29 mouse cellular contexts compared by ENCODE assay signal in the genomic region with DNA sequence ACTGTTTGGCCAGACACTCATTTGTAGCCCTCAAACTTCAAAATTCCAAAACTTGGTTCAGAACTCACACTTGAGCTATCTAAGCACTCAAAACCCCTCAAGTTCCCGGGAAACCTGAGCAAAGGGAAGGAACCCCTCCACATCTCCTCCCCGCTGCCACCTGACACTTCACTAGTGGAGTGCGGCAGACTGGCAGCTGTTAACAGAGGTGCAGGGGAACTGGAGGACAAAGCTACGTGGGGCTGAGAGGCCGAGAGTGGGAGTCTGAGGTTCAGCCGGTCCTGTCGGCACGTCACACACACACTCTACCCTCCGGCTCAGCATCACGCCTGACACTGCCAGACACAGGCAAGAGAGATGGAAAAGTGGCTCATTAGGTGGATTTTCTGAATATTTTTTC. TPM values are rescaled to one million over a fixed set of nuclear protein-coding genes. Genes with fewer than 3 reads are reported as not detected.
DNase-seq lines count a peak whose midpoint lies in the region; ATAC-seq and TF ChIP-seq lines count a peak whose summit lies in the region.
"Had no signal": no experiment of that assay in that cellular context is flagged by ENCODE, and none has a peak within 500 bp of the region (broad histone marks: within the 10 kb centered on the region; RNA-seq: fewer than 3 reads in every experiment).

No protein-coding gene starts in this region.

- peak overlapping the region; percentile 37 for H3K4me2 ChIP-seq in heart, embryonic 15.5 days
- no peak overlapping the region for H3K4me2 ChIP-seq in liver, embryonic 15.5 days
- no peak overlapping the region for H3K4me2 ChIP-seq in liver, postnatal 0 days (ENCODE audit: low read depth, low read length)
- H3K4me2 ChIP-seq in lung, embryonic 16.5 days (ENCODE audit: low read depth, low read length): peak overlapping the region; percentile 26
- no peak overlapping the region for H3K4me2 ChIP-seq in forebrain, embryonic 15.5 days (replicated peaks)
- H3K4me2 ChIP-seq: forebrain, embryonic 12.5 days; midbrain, embryonic 15.5 days had no signal

- no peak overlapping the region for H3K4me3 ChIP-seq in heart, embryonic 15.5 days
- H3K4me3 ChIP-seq in liver, embryonic 15.5 days (replicated peaks): no peak overlapping the region
- H3K4me3 ChIP-seq in liver, postnatal 0 days (ENCODE audit: low read depth, low read length): no peak overlapping the region
- no peak overlapping the region for H3K4me3 ChIP-seq in lung, embryonic 16.5 days (ENCODE audit: low read length)
- H3K4me3 ChIP-seq in forebrain, embryonic 15.5 days: no peak overlapping the region
- H3K4me3 ChIP-seq: embryonic facial prominence, embryonic 10.5 days; forebrain, embryonic 12.5 days; left cerebral cortex, adult 2 months; midbrain, embryonic 15.5 days; myocyte had no signal

- TF ChIP-seq CTCF in liver, postnatal 0 days (IDR thresholded peaks at IDR 0.05; ENCODE audit: low read depth): no peak

- no peak overlapping the region for H3K9ac ChIP-seq in heart, embryonic 15.5 days
- no peak overlapping the region for H3K9ac ChIP-seq in liver, embryonic 15.5 days
- H3K9ac ChIP-seq in liver, postnatal 0 days (replicated peaks): no peak overlapping the region
- no peak overlapping the region for H3K9ac ChIP-seq in lung, embryonic 16.5 days (ENCODE audit: low read length)
- H3K9ac ChIP-seq in forebrain, embryonic 15.5 days (replicated peaks): no peak overlapping the region
- H3K9ac ChIP-seq: forebrain, embryonic 12.5 days; midbrain, embryonic 15.5 days had no signal

- DNase-seq in heart, postnatal 36 days: no peak
- no peak for DNase-seq in liver, postnatal 0 days
- peak; percentile 43 for DNase-seq in lung, postnatal 36 days
- DNase-seq: cerebellum, adult 8-10 months; gastrocnemius, postnatal 10 days; heart, postnatal 14 days; kidney, adult 11 months; kidney, postnatal 14 days; left cerebral cortex, postnatal 4 days; right cerebral cortex, postnatal 14 days; spleen, adult 18-20 months; thymus, adult 18-20 months; thymus, postnatal 4 days had no signal

- no peaks in the 10 kb centered on the region for H3K27me3 ChIP-seq in heart, embryonic 15.5 days
- H3K27me3 ChIP-seq in liver, embryonic 15.5 days: no peaks in the 10 kb centered on the region
- no peaks in the 10 kb centered on the region for H3K27me3 ChIP-seq in liver, postnatal 0 days (ENCODE audit: insufficient read depth, low read length)
- no peaks in the 10 kb centered on the region for H3K27me3 ChIP-seq in lung, embryonic 16.5 days (ENCODE audit: control insufficient read depth, insufficient read depth, low read depth, low read length)
- H3K27me3 ChIP-seq in forebrain, embryonic 15.5 days: no peaks in the 10 kb centered on the region
- H3K27me3 ChIP-seq: forebrain, embryonic 12.5 days; midbrain, embryonic 15.5 days had no signal

- peak; percentile 37; the same call in 1 of the 2 replicates for ATAC-seq in heart, embryonic 15.5 days (replicated peaks; ENCODE audit: insufficient number of reproducible peaks, insufficient read depth, low FRiP score, low read depth)
- no peak for ATAC-seq in liver, embryonic 15.5 days (ENCODE audit: insufficient read depth)
- no peak for ATAC-seq in liver, postnatal 0 days
- ATAC-seq in lung, embryonic 16.5 days (ENCODE audit: low read depth): peak; percentile 86
- ATAC-seq in forebrain, embryonic 15.5 days (replicated peaks): no peak
- ATAC-seq: midbrain, embryonic 15.5 days had no signal

- H3K9me3 ChIP-seq in heart, embryonic 15.5 days (replicated peaks): no peaks in the 10 kb centered on the region
- no peaks in the 10 kb centered on the region for H3K9me3 ChIP-seq in liver, embryonic 15.5 days (replicated peaks)
- no peaks in the 10 kb centered on the region for H3K9me3 ChIP-seq in liver, postnatal 0 days (ENCODE audit: low read length)
- no peaks in the 10 kb centered on the region for H3K9me3 ChIP-seq in lung, embryonic 16.5 days (ENCODE audit: control insufficient read depth, low read length)
- H3K9me3 ChIP-seq in forebrain, embryonic 15.5 days: no peaks in the 10 kb centered on the region
- H3K9me3 ChIP-seq: embryonic facial prominence, embryonic 10.5 days; forebrain, embryonic 12.5 days; midbrain, embryonic 15.5 days had no signal

- H3K36me3 ChIP-seq in heart, embryonic 15.5 days: peaks cover 38% of the 10 kb centered on the region
- H3K36me3 ChIP-seq in liver, embryonic 15.5 days (replicated peaks): peaks cover 92% of the 10 kb centered on the region
- H3K36me3 ChIP-seq in liver, postnatal 0 days (replicated peaks; ENCODE audit: insufficient read depth, low read length): peaks cover 61% of the 10 kb centered on the region
- peaks cover 30% of the 10 kb centered on the region for H3K36me3 ChIP-seq in lung, embryonic 16.5 days (ENCODE audit: control insufficient read depth, insufficient read depth, low read length)
- H3K36me3 ChIP-seq in forebrain, embryonic 15.5 days: peaks cover 27% of the 10 kb centered on the region; the same call in 1 of the 2 replicates

- WGBS in heart, embryonic 15.5 days: 33% methylated on average over 10 of the region's 10 CpGs
- 83% methylated on average over 10 of the region's 10 CpGs for WGBS in liver, embryonic 15.5 days (ENCODE audit: insufficient replicate concordance)
- WGBS in liver, postnatal 0 days (ENCODE audit: insufficient replicate concordance): 92% methylated on average over 10 of the region's 10 CpGs
- WGBS in lung, embryonic 16.5 days: 40% methylated on average over 10 of the region's 10 CpGs
- 82% methylated on average over 10 of the region's 10 CpGs for WGBS in forebrain, embryonic 15.5 days

- H3K4me1 ChIP-seq in heart, embryonic 15.5 days (replicated peaks): peaks cover 62% of the 10 kb centered on the region
- peaks cover 65% of the 10 kb centered on the region for H3K4me1 ChIP-seq in liver, embryonic 15.5 days (replicated peaks)
- H3K4me1 ChIP-seq in liver, postnatal 0 days (ENCODE audit: insufficient read depth): peaks cover 48% of the 10 kb centered on the region
- peaks cover 24% of the 10 kb centered on the region for H3K4me1 ChIP-seq in lung, embryonic 16.5 days (replicated peaks; ENCODE audit: control insufficient read depth, insufficient read depth, low read length)
- no peaks in the 10 kb centered on the region for H3K4me1 ChIP-seq in forebrain, embryonic 15.5 days

- TF ChIP-seq EP300 in liver, postnatal 0 days (IDR thresholded peaks at IDR 0.05; ENCODE audit: low read depth): no peak

- intact Hi-C loops in heart, postnatal 36 days (cut with DNase I): no loop called here

- H3K27ac ChIP-seq in heart, embryonic 15.5 days: peak overlapping the region; percentile 52
- 0 out of 2 replicates have a peak overlapping the region, but pooled peaks have one; percentile 24 for H3K27ac ChIP-seq in liver, embryonic 15.5 days (replicated peaks)
- no peak overlapping the region for H3K27ac ChIP-seq in liver, postnatal 0 days (ENCODE audit: low read depth)
- H3K27ac ChIP-seq in lung, embryonic 16.5 days (ENCODE audit: low read length): peak overlapping the region; percentile 94
- H3K27ac ChIP-seq in forebrain, embryonic 15.5 days (replicated peaks): no peak overlapping the region
- H3K27ac ChIP-seq: embryonic facial prominence, embryonic 10.5 days; forebrain, embryonic 12.5 days; left cerebral cortex, adult 2 months; midbrain, embryonic 15.5 days had no signal

RNA-seq across cellular contexts. Expression of a gene that starts 6.8 kb away (rescaled TPM):
- polyA plus RNA-seq in heart, embryonic 15.5 days (2015; fragmentation: Nextera tagmentation; extraction: Ambion mirVana): 7.8 and 10.7 TPM in 2 replicates
- 10 to 100 TPM; 11.4 to 15.5 TPM for total RNA-seq in heart, postnatal 36 days (2021)
- 10.2 and 11.0 TPM in 2 replicates for polyA plus RNA-seq in liver, embryonic 15.5 days (2015; fragmentation: Nextera tagmentation; extraction: Ambion mirVana)
- 5.5 and 5.7 TPM in 2 replicates for polyA plus RNA-seq in liver, postnatal 0 days (2015; fragmentation: Nextera tagmentation; extraction: Ambion mirVana)
- polyA plus RNA-seq in lung, embryonic 16.5 days (2015; fragmentation: Nextera tagmentation; extraction: Ambion mirVana): 19.0 and 22.5 TPM in 2 replicates
- polyA plus RNA-seq in forebrain, embryonic 15.5 days (2015; fragmentation: Nextera tagmentation; extraction: Ambion mirVana): 11.2 and 12.4 TPM in 2 replicates

RNA-seq across cellular contexts. Expression of a gene that starts 16.1 kb away (rescaled TPM):
- not detected in 2 replicates for polyA plus RNA-seq in heart, embryonic 15.5 days (2015; fragmentation: Nextera tagmentation; extraction: Ambion mirVana)
- not detected for total RNA-seq in heart, postnatal 36 days (2021)
- polyA plus RNA-seq in liver, embryonic 15.5 days (2015; fragmentation: Nextera tagmentation; extraction: Ambion mirVana): not detected in 2 replicates
- polyA plus RNA-seq in liver, postnatal 0 days (2015; fragmentation: Nextera tagmentation; extraction: Ambion mirVana): not detected in 2 replicates
- polyA plus RNA-seq in lung, embryonic 16.5 days (2015; fragmentation: Nextera tagmentation; extraction: Ambion mirVana): 0.24 TPM in 1 of 2 replicates, not detected in the other
- polyA plus RNA-seq in forebrain, embryonic 15.5 days (2015; fragmentation: Nextera tagmentation; extraction: Ambion mirVana): not detected in 2 replicates
- total RNA-seq: adrenal gland, adult 18-20 months; adrenal gland, postnatal 4 days; common myeloid progenitor, adult 5-6 weeks; gastrocnemius, postnatal 10 days; heart, postnatal 14 days; left cerebral cortex, adult 2 months; left cerebral cortex, postnatal 4 days; liver, adult 2 months; megakaryocyte-erythroid progenitor cell, adult 5-6 weeks; neutrophil, adult 5-6 weeks had no signal
- polyA plus RNA-seq: forebrain, embryonic 12.5 days; frontal cortex, adult 2 months; liver, adult 2 months; midbrain, embryonic 15.5 days; myocyte had no signal

RNA-seq across cellular contexts. Expression of a gene that starts 26.0 kb away (rescaled TPM):
- polyA plus RNA-seq in heart, embryonic 15.5 days (2015; fragmentation: Nextera tagmentation; extraction: Ambion mirVana): 7.6 and 9.6 TPM in 2 replicates
- total RNA-seq in heart, postnatal 36 days (2021): 1 to 10 TPM; 2.3 to 3.5 TPM
- polyA plus RNA-seq in liver, embryonic 15.5 days (2015; fragmentation: Nextera tagmentation; extraction: Ambion mirVana): 5.7 and 6.1 TPM in 2 replicates
- 4.5 and 4.9 TPM in 2 replicates for polyA plus RNA-seq in liver, postnatal 0 days (2015; fragmentation: Nextera tagmentation; extraction: Ambion mirVana)
- 21.6 and 22.8 TPM in 2 replicates for polyA plus RNA-seq in lung, embryonic 16.5 days (2015; fragmentation: Nextera tagmentation; extraction: Ambion mirVana)
- 11.4 and 13.7 TPM in 2 replicates for polyA plus RNA-seq in forebrain, embryonic 15.5 days (2015; fragmentation: Nextera tagmentation; extraction: Ambion mirVana)

RNA-seq across cellular contexts. Expression of a gene that starts 40.9 kb away (rescaled TPM):
- polyA plus RNA-seq in heart, embryonic 15.5 days (2015; fragmentation: Nextera tagmentation; extraction: Ambion mirVana): 1.4 and 2.2 TPM in 2 replicates
- 10 to 100 TPM; 34.9 to 38.0 TPM for total RNA-seq in heart, postnatal 36 days (2021)
- 5.8 and 8.5 TPM in 2 replicates for polyA plus RNA-seq in liver, embryonic 15.5 days (2015; fragmentation: Nextera tagmentation; extraction: Ambion mirVana)
- 12.6 and 17.0 TPM in 2 replicates for polyA plus RNA-seq in liver, postnatal 0 days (2015; fragmentation: Nextera tagmentation; extraction: Ambion mirVana)
- 4.7 and 7.0 TPM in 2 replicates for polyA plus RNA-seq in lung, embryonic 16.5 days (2015; fragmentation: Nextera tagmentation; extraction: Ambion mirVana)
- polyA plus RNA-seq in forebrain, embryonic 15.5 days (2015; fragmentation: Nextera tagmentation; extraction: Ambion mirVana): 1.3 and 1.6 TPM in 2 replicates

Comparison
In these comparisons a context has a peak if more than half of its experiments do, and no peak if none do; other contexts are left out.
1. H3K27ac ChIP-seq: peak in heart, embryonic 15.5 days (single experiment), liver, embryonic 15.5 days (single experiment) and lung, embryonic 16.5 days (single experiment); none in liver, postnatal 0 days (single experiment) and forebrain, embryonic 15.5 days (single experiment).
2. ATAC-seq: peak in heart, embryonic 15.5 days (single experiment) and lung, embryonic 16.5 days (single experiment); none in liver, embryonic 15.5 days (single experiment), liver, postnatal 0 days (single experiment) and forebrain, embryonic 15.5 days (single experiment).
3. H3K4me2 ChIP-seq: peak in heart, embryonic 15.5 days (single experiment) and lung, embryonic 16.5 days (single experiment); none in liver, embryonic 15.5 days (single experiment), liver, postnatal 0 days (single experiment) and forebrain, embryonic 15.5 days (single experiment).